Mouse (Mus musculus) bone marrow, adult 2 months (tissue): ENCODE data around the gene Mdc1.

Experiments
- CTCF ChIP-seq: fragments of 200-500 bp; IDR thresholded peaks from 2 replicates; pipeline ENCODE4 v1.5.1; 2011; ENCODE audit warnings: low read length, control low read depth; ENCODE audit not compliant: control insufficient read depth, insufficient read depth
- POLR2A ChIP-seq: fragments of 200-500 bp; IDR thresholded peaks from 2 replicates; pipeline ENCODE4 v1.6.1; 2011; ENCODE audit warnings: low read depth, mild to moderate bottlenecking, control low read depth, low read length, borderline replicate concordance; ENCODE audit not compliant: control insufficient read depth

GRCm38 (mm10) chr17:35792837-35793236, 48.5 kb upstream of the Mdc1 start:
- TF ChIP-seq CTCF (no peak), POLR2A (no peak)
